Mouse (Mus musculus): ENCODE results near the gene Polh. TPM values are rescaled to one million over a fixed set of nuclear protein-coding genes. Genes with fewer than 3 reads are reported as not detected.

The Polh gene
- polyA plus RNA-seq, 1 experiment from 2014 or later, result 10.7 TPM

MicroRNAs encoded within 50 kb of the gene (microRNA counts, 519-probe panel; counts per million panel counts)
- microRNA mmu-miR-693-3p (not detected), microRNA mmu-miR-693-5p (not detected)

Other genes starting within 250 kb of the Polh start
- 2.6 and 6.2 TPM in 2 replicates for gene Vegfa, start 170.3 kb downstream of the Polh start, polyA plus RNA-seq (2014; fragmentation: Nextera tagmentation; extraction: Ambion mirVana)
- gene Mrps18a, start 91.7 kb downstream of the Polh start, polyA plus RNA-seq (2014; fragmentation: Nextera tagmentation; extraction: Ambion mirVana), result 122 and 130 TPM in 2 replicates
- gene Rsph9, start 58.4 kb downstream of the Polh start, polyA plus RNA-seq (2014; fragmentation: Nextera tagmentation; extraction: Ambion mirVana), result 17.6 and 20.1 TPM in 2 replicates
- gene Mad2l1bp, start 49.1 kb downstream of the Polh start, polyA plus RNA-seq (2014; fragmentation: Nextera tagmentation; extraction: Ambion mirVana), result 37.9 and 38.0 TPM in 2 replicates
- 23.3 and 27.2 TPM in 2 replicates for gene Gtpbp2, start 41.6 kb downstream of the Polh start, polyA plus RNA-seq (2014; fragmentation: Nextera tagmentation; extraction: Ambion mirVana)
- gene Xpo5, start 137 bp upstream of the Polh start, polyA plus RNA-seq (2014; fragmentation: Nextera tagmentation; extraction: Ambion mirVana), result 60.6 and 69.1 TPM in 2 replicates
- 100 and 113 TPM in 2 replicates for gene Polr1c, start 45.4 kb upstream of the Polh start, polyA plus RNA-seq (2014; fragmentation: Nextera tagmentation; extraction: Ambion mirVana)
- gene Yipf3, start 45.4 kb upstream of the Polh start, polyA plus RNA-seq (2014; fragmentation: Nextera tagmentation; extraction: Ambion mirVana), result 64.0 and 64.7 TPM in 2 replicates
- 3.1 and 3.4 TPM in 2 replicates for gene Lrrc73, start 50.9 kb upstream of the Polh start, polyA plus RNA-seq (2014; fragmentation: Nextera tagmentation; extraction: Ambion mirVana)
- gene Tjap1, start 80.4 kb upstream of the Polh start, polyA plus RNA-seq (2014; fragmentation: Nextera tagmentation; extraction: Ambion mirVana), result 43.4 and 47.4 TPM in 2 replicates
- gene Dlk2, start 94.8 kb upstream of the Polh start, polyA plus RNA-seq (2014; fragmentation: Nextera tagmentation; extraction: Ambion mirVana), result 1.3 and 1.8 TPM in 2 replicates
- gene Abcc10, start 125.7 kb upstream of the Polh start, polyA plus RNA-seq (2014; fragmentation: Nextera tagmentation; extraction: Ambion mirVana), result 3.8 and 4.8 TPM in 2 replicates
- gene Zfp318, start 181.1 kb upstream of the Polh start, polyA plus RNA-seq (2014; fragmentation: Nextera tagmentation; extraction: Ambion mirVana), result 16.5 and 20.7 TPM in 2 replicates
- 0.74 and 0.86 TPM in 2 replicates for gene Crip3, start 226.3 kb upstream of the Polh start, polyA plus RNA-seq (2014; fragmentation: Nextera tagmentation; extraction: Ambion mirVana)
- gene Slc22a7, start 235.8 kb upstream of the Polh start, polyA plus RNA-seq (2014; fragmentation: Nextera tagmentation; extraction: Ambion mirVana), result not detected in 2 replicates

Measured in hindbrain, embryonic 11.5 days (tissue).